Mouse (Mus musculus) C2C12 (cell line): ENCODE data around the gene Platr17. TPM values are rescaled to one million over a fixed set of nuclear protein-coding genes. Genes with fewer than 3 reads are reported as not detected.
"Not testable (repeated sequence)": the region's sequence is repeated elsewhere in the genome, so short reads cannot be mapped to it uniquely, and the experiment has no call there.

Experiments
- H3K27me3 ChIP-seq: one replicate; pipeline ENCODE4 v1.6.1; 2011; ENCODE audit not compliant: control insufficient read depth, insufficient read depth, insufficient read length
- H3K36me3 ChIP-seq: one replicate; pipeline ENCODE4 v1.6.1; 2011; ENCODE audit not compliant: control insufficient read depth, insufficient read depth
- H3K4me3 ChIP-seq: one replicate; pipeline ENCODE4 v1.5.1; 2011; ENCODE audit warnings: mild to moderate bottlenecking, control low read depth; ENCODE audit not compliant: poor library complexity, insufficient read depth, severe bottlenecking
- H3K79me2 ChIP-seq: one replicate; pipeline ENCODE4 v1.6.1; 2011; ENCODE audit not compliant: control insufficient read depth, insufficient read depth
- H3K79me3 ChIP-seq: one replicate; pipeline ENCODE4 v1.6.1; 2011; ENCODE audit warnings: low read depth, control low read depth
- H3ac ChIP-seq: one replicate; pipeline ENCODE3; 2011; ENCODE audit warnings: low read depth; ENCODE audit not compliant: control insufficient read depth, insufficient read length
- CEBPB ChIP-seq: IDR thresholded peaks from one replicate; pipeline ENCODE4 v1.6.1; 2011; ENCODE audit warnings: low read depth, mild to moderate bottlenecking, control low read depth, moderate library complexity
- CTCF ChIP-seq: IDR thresholded peaks from one replicate; pipeline ENCODE4 v1.5.1; 2011; ENCODE audit not compliant: control insufficient read depth, insufficient read depth, insufficient read length
- FOSL1 ChIP-seq: IDR thresholded peaks from one replicate; pipeline ENCODE4 v1.8.0; 2011; ENCODE audit warnings: mild to moderate bottlenecking, low read length; ENCODE audit not compliant: poor library complexity, insufficient read depth, severe bottlenecking
- MAX ChIP-seq: IDR thresholded peaks from one replicate; pipeline ENCODE4 v1.6.1; 2011; ENCODE audit warnings: mild to moderate bottlenecking, control low read depth
- MYOD1 ChIP-seq: IDR thresholded peaks from one replicate; pipeline ENCODE4 v1.6.1; 2011; ENCODE audit warnings: low read depth; ENCODE audit not compliant: control insufficient read depth, insufficient read length
- MYOG ChIP-seq: IDR thresholded peaks from one replicate; pipeline ENCODE4 v1.6.1; 2011; ENCODE audit not compliant: control insufficient read depth, insufficient read length; ENCODE audit errors: extremely low read depth
- USF1 ChIP-seq: IDR thresholded peaks from one replicate; pipeline ENCODE4 v1.6.1; 2011; ENCODE audit warnings: low read depth, mild to moderate bottlenecking, control low read depth, moderate library complexity
- polyA plus RNA-seq: library from polyadenylated mRNA; unstranded; fragments of >200 nt; fragmentation: generic; extraction: Trizol; gene quantifications from one replicate; pipeline ENCODE4 v1.2.1, GENCODE M21; 2012; ENCODE audit warnings: missing spikeins

The Platr17 gene
- polyA plus RNA-seq, 1 experiment = not detected

GRCm38 (mm10) chr17:33897114-33897794 is 7.7 kb upstream of the Platr17 start:
- H3K4me3 ChIP-seq = no peak overlapping the region
- TF ChIP-seq CTCF (peak; percentile 25), FOSL1 (no peak), MYOG (no peak), CEBPB (no peak), MYOD1 (no peak), USF1 (no peak), MAX (peak; percentile 36)
- no peaks in the 10 kb centered on the region for H3K79me3 ChIP-seq
- H3K27me3 ChIP-seq = no peaks in the 10 kb centered on the region
- H3K79me2 ChIP-seq = no peaks in the 10 kb centered on the region
- H3ac ChIP-seq = no peak overlapping the region
- no peaks in the 10 kb centered on the region for H3K36me3 ChIP-seq

GRCm38 (mm10) chr17:33898193-33898592 is 6.7 kb upstream of the Platr17 start:
- not testable (repeated sequence) for H3ac ChIP-seq, H3K79me2 ChIP-seq, H3K27me3 ChIP-seq, H3K79me3 ChIP-seq, H3K4me3 ChIP-seq, H3K36me3 ChIP-seq

- Histone ChIP-seq H3K4me3 (no peak overlapping the region), H3K79me3 (no peaks in the 10 kb centered on the region), H3K79me2 (no peaks in the 10 kb centered on the region), H3K27me3 (no peaks in the 10 kb centered on the region), H3K36me3 (no peaks in the 10 kb centered on the region), H3ac (no peak overlapping the region)
- TF ChIP-seq USF1 (no peak), MAX (no peak), MYOG (no peak), FOSL1 (no peak), CEBPB (no peak), CTCF (no peak), MYOD1 (no peak)
Observed at GRCm38 (mm10) chr17:33899642-33900041, 5.3 kb upstream of the Platr17 start.

GRCm38 (mm10) chr17:33900281-33900988 is 4.5 kb upstream of the Platr17 start:
- no peaks in the 10 kb centered on the region for H3K79me3 ChIP-seq
- H3ac ChIP-seq = no peak overlapping the region
- no peak overlapping the region for H3K4me3 ChIP-seq
- no peaks in the 10 kb centered on the region for H3K36me3 ChIP-seq
- H3K79me2 ChIP-seq = no peaks in the 10 kb centered on the region
- TF ChIP-seq CTCF = no peak
- no peak for TF ChIP-seq MYOG
- TF ChIP-seq FOSL1 = no peak
- no peak for TF ChIP-seq CEBPB
- H3K27me3 ChIP-seq = no peaks in the 10 kb centered on the region

GRCm38 (mm10) chr17:33900989-33901314 is 4.0 kb upstream of the Platr17 start:
- Histone ChIP-seq H3ac (no peak overlapping the region), H3K79me2 (no peaks in the 10 kb centered on the region), H3K4me3 (no peak overlapping the region), H3K27me3 (no peaks in the 10 kb centered on the region), H3K36me3 (no peaks in the 10 kb centered on the region), H3K79me3 (no peaks in the 10 kb centered on the region)
- TF ChIP-seq CEBPB (no peak), USF1 (no peak), MYOG (no peak), FOSL1 (no peak), MAX (no peak), MYOD1 (no peak), CTCF (no peak)

GRCm38 (mm10) chr17:33901653-33902052 is 3.3 kb upstream of the Platr17 start:
- no peaks in the 10 kb centered on the region for H3K79me3 ChIP-seq
- H3ac ChIP-seq = no peak overlapping the region
- no peak for TF ChIP-seq FOSL1
- TF ChIP-seq USF1 = no peak
- no peak for TF ChIP-seq CTCF
- TF ChIP-seq MYOD1 = no peak
- TF ChIP-seq MAX = no peak
- no peak for TF ChIP-seq CEBPB
- TF ChIP-seq MYOG = no peak
- no peaks in the 10 kb centered on the region for H3K36me3 ChIP-seq
- H3K27me3 ChIP-seq = no peaks in the 10 kb centered on the region
- H3K4me3 ChIP-seq = no peak overlapping the region
- H3K79me2 ChIP-seq = no peaks in the 10 kb centered on the region
